Mouse (Mus musculus) heart, postnatal 4 days (tissue): ENCODE data around the gene Kbtbd3. TPM values are rescaled to one million over a fixed set of nuclear protein-coding genes. Genes with fewer than 3 reads are reported as not detected.

Experiments used
- DNase-seq: peaks from one replicate; pipeline ENCODE4 v3.0.0; 2021
- total RNA-seq, 2 experiments: library from RNA; stranded (reverse); gene quantifications; 2 replicates each; pipeline ENCODE4 v1.2.3; 2021

Gene Kbtbd3
- 1 to 10 TPM; 6.5 to 6.8 TPM for total RNA-seq

DNA sequence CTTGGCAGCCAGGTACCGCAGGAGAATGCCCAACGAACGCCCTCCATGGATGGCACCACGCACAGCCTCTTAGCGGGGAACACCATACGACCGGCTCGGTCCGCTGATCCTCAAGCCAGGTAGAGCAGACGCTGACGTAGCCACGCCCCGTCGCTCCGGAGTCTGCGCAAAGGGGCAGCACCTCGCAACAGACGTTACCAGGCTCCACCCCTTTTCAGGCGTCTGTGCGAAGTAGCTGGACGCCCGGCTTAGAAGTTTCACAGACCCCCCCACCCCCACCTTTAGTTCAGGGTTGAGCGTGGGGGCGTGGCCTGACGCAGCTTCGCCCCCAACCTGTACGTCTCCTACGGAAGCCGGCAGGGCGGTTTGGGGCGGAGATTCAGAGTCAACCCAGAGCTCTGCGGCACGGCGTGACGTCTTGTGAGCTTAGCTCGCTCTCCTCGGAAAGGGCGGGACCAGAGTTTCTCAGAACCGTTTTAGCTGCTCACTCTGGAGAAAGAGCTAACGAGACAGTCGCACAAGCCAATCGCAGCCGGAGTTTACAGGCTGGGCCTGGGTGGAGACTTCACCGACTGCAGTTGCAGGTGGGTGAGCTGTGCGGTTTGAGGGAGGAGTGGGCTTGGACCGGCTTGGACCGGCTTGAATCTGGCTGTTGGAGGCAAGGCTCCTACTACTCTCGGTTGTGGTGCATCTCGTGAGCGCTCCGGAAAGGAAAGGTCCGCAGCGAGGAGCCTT, at the start of gene Kbtbd3, which contains the start of gene Aasdhppt:
Gene Kbtbd3, plus strand, starts transcription at position 483 of the 735 bp plus-strand sequence.
Gene Aasdhppt, minus strand, starts transcription at position 121 of the 735 bp plus-strand sequence.
- DNase-seq = peak; percentile 98

DNA sequence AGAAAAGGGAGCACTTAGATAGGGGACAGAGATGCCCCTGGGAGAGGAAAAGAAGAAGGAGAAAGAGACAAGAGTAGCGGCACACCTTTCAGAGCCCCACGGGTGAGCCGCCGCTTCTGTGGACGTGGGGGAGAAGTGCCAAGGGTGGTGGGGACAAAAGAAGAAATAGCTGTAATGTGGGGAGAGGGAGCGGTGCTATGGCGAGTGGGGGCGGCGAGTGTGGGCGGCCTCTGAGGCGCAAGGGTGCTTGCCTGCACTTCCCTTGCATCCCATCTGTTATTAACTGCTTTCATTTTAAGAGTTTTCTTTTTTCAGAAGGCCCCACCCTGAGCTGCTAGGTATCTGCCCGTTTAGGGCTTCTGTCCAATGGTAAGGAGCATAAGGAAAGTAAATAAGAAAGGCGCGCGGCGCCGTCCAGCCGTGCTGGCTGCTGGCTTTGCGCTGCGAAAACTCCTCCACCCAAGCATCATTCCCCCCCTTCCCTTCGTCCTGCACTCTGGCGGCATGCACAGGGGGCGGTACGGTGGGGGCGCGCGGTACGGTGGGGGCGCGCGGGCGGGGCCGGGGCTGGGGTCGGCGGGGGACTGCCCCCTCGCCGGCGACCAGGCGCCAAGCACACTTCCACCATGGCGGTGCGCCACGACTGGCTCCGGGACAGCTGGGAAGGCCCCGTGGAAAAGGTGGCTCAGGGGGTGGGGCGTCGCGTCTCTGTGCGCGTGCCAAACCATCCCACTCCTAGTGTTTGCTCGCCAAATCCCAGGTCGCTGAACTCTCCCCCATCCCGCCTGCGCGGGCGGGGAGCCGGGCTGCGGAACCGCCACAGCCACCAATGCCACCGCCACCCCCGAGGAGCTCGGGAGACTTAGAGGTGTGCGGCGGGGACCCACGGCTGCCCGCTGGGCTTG, 49.5 kb upstream of the Kbtbd3 start:
- peak; percentile 46 for DNase-seq

DNA sequence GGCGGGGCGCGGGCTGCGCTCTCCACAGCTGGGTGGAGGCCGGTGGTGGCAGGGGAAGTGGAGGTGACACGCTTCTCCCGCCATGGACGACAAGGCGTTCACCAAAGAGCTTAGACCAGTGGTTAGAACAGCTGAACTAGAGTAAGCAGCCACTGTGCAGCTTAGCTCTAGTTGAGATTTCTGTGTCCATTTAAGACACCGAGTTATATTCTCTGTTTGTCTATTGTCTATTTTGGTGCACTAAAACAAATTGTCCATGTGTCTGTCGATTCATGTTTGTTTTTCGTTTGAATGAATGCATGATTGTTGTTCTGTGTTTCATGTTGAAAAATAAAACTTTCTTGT, 48.9 kb upstream of the Kbtbd3 start:
- no peak for DNase-seq

DNA sequence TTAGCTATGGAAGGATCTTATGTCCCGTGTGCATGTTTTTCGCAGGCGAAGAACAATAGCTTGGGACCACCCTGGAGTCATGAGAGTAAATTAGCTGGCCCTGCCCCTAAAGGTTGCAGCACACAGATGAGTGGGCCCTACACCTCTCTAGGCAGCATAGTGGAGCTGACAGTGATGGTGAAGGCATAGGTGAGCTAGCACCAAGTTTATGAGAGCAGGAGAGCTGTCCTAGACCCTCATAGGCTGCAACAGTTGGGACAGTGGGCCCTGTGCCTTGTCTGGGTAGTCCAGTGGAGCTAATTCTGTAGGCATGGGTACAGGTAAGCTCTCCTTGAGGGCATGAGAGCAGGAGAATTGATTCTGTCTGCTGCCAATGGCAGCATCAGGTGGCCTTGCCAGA, 42.8 kb upstream of the Kbtbd3 start:
- no peak for DNase-seq

- no peak for DNase-seq
Measured at GRCm38 (mm10) chr9:4283850-4284249, 25.8 kb upstream of the Kbtbd3 start.

- DNase-seq = no peak
Measured at GRCm38 (mm10) chr9:4300466-4300865, 9.2 kb upstream of the Kbtbd3 start.

GRCm38 (mm10) chr9:4304867-4305266, 4.8 kb upstream of the Kbtbd3 start:
- DNase-seq = no peak

DNA sequence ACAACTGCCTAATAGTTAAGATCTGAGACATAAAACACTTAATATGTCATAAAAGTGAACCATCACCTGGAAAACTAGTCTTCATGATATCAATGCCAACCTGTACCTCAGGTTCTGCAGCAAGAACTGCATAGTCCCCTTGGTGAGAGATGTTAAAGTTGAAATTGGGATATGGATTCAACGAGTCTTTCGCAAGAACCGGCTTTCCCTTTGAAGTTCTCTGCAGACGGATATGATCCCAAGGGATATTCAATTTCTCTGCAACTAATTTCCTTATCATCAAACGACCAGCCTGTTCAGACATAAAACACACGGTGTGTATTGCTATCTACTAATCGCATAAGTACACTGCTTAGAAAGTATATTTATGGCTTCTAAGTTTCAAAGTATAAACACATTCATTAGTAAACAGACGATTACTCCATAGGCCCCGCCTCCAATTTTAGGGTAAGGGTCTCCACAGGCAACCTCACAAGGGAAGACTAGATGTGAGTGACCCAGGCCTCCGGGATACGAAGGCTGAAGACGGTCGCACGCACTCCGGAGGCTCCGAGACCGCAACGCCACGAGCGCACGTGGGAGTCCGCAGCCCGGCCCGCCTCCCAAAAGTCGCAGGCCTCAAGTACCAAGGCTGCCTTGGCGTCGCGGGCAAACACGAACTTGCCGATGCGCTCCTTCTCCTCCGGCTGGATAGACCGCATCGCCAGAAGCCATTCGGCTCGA, 844 bp upstream of the Kbtbd3 start:
- no peak for DNase-seq

DNA sequence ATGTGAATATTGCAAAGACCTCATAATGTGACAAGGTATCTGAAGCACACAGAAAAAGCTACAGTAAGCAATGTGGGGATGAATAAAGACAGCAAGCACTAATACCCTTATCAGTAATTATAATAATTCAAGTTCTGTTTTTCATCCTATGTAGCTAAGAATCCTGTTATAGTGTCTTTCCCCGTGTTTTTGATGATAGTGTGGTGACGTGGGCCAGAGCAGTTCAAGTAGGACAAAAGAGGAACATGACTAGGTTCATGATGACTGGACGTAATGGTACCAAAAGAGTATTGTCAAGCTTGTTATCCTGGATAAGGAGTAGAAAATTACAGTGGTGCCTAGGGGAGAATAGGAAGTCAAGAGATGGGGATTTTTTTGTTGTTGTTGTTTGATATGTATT, 1.1 kb downstream of the Kbtbd3 start:
- no peak for DNase-seq

GRCm38 (mm10) chr9:4311162-4311561, 1.5 kb downstream of the Kbtbd3 start:
- no peak for DNase-seq

GRCm38 (mm10) chr9:4313946-4314345, 4.3 kb downstream of the Kbtbd3 start:
- no peak for DNase-seq

GRCm38 (mm10) chr9:4315746-4316145, 6.1 kb downstream of the Kbtbd3 start:
- no peak for DNase-seq

GRCm38 (mm10) chr9:4318939-4319721, 9.5 kb downstream of the Kbtbd3 start:
- no peak for DNase-seq

GRCm38 (mm10) chr9:4353163-4353562, 43.5 kb downstream of the Kbtbd3 start:
- DNase-seq = no peak

DNA sequence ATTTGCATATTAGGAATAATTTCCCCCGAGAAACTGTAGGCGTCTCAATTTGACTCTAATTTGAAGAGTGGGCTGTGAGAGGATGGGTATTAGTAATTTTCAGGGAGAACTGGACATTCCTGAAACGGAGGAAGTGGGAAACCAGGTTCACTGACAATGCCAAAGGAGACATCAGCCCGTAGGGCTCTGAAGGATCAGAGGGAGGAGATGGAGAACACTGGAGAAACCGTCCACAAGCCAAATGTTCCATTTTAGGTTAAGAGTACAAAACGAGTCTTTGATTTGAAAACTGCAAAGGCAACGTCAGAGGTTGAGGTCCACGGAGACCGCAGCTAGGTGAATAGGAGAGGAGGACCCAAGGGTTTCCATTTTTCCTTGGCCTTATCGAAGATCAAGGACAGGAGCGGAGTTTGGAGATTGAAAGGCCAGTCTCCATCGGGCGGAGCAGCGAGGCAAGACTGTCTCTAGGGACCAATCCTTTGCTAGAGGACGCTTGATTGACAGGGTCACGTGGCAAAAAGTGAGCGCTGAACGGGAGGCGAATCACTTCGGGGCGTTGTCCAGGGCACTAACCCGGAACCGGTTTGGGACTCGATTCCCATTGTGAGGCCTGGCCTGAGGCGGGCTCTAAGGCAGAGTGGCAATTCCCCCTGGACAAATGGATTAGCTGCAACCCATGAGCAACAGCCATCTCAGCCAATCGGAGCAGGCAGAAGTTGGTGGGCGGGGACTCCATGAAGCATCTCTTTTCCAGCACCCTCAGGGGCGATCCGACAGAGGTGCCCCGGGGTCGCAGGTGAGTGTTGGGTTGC, 66.4 kb downstream of the Kbtbd3 start, which contains the start of gene Msantd4:
Gene Msantd4, plus strand, starts transcription at position 735 of the 812 bp plus-strand sequence.
- DNase-seq = peak; percentile 96

GRCm38 (mm10) chr9:4376640-4377120, 67.0 kb downstream of the Kbtbd3 start:
- DNase-seq = no peak
